Mouse (Mus musculus) retina, embryonic 14.5 days (tissue): ENCODE data around the gene Immt.

Experiments used
- DNase-seq: peaks from one replicate; pipeline ENCODE4 v3.0.0-alpha.2; 2015; ENCODE audit warnings: low spot score

The Immt gene

GRCm38 (mm10) chr6:71830690-71831580 is at the start of gene Immt:
Immt (plus strand) TSS chr6:71831331.
- DNase-seq, result peak; percentile 98

- no peak for DNase-seq
Observed at GRCm38 (mm10) chr6:71783165-71783564, 48.0 kb upstream of the Immt start.

- DNase-seq, result no peak
Observed at GRCm38 (mm10) chr6:71788348-71788747, 42.8 kb upstream of the Immt start.

GRCm38 (mm10) chr6:71791771-71792170 is 39.4 kb upstream of the Immt start:
- no peak for DNase-seq

GRCm38 (mm10) chr6:71799391-71799790 is 31.7 kb upstream of the Immt start:
- no peak for DNase-seq

- no peak for DNase-seq
Observed at GRCm38 (mm10) chr6:71801011-71801713, 30.0 kb upstream of the Immt start.

GRCm38 (mm10) chr6:71801714-71802094 is 29.4 kb upstream of the Immt start:
- DNase-seq, result no peak

- DNase-seq, result no peak
Observed at GRCm38 (mm10) chr6:71803609-71804008, 27.5 kb upstream of the Immt start.

GRCm38 (mm10) chr6:71804061-71804829 is 26.9 kb upstream of the Immt start:
- peak; percentile 93 for DNase-seq

GRCm38 (mm10) chr6:71806713-71807112 is 24.4 kb upstream of the Immt start:
- no peak for DNase-seq

GRCm38 (mm10) chr6:71809890-71810289 is 21.2 kb upstream of the Immt start:
- no peak for DNase-seq

- no peak for DNase-seq
Observed at GRCm38 (mm10) chr6:71812820-71813219, 18.3 kb upstream of the Immt start.

GRCm38 (mm10) chr6:71819764-71820292 is 11.3 kb upstream of the Immt start:
- DNase-seq, result no peak

GRCm38 (mm10) chr6:71823085-71823484 is 8.0 kb upstream of the Immt start:
- no peak for DNase-seq

- peak; percentile 86 for DNase-seq
Observed at GRCm38 (mm10) chr6:71823488-71823887, 7.6 kb upstream of the Immt start.

- DNase-seq, result no peak
Observed at GRCm38 (mm10) chr6:71823961-71824360, 7.2 kb upstream of the Immt start.

- DNase-seq, result no peak
Observed at GRCm38 (mm10) chr6:71826869-71827268, 4.3 kb upstream of the Immt start, which contains the start of gene Mrpl35. Mrpl35 (minus strand) TSS chr6:71826969.

GRCm38 (mm10) chr6:71829768-71830167 is 1.4 kb upstream of the Immt start:
- DNase-seq, result no peak

GRCm38 (mm10) chr6:71831581-71831960 is 440 bp downstream of the Immt start:
- DNase-seq, result peak; percentile 97

- no peak for DNase-seq
Observed at GRCm38 (mm10) chr6:71836811-71837210, 5.7 kb downstream of the Immt start.

- DNase-seq, result no peak
Observed at GRCm38 (mm10) chr6:71839815-71840214, 8.7 kb downstream of the Immt start.

GRCm38 (mm10) chr6:71840597-71841290 is 9.6 kb downstream of the Immt start:
- no peak for DNase-seq
